Mouse (Mus musculus): ENCODE data around the gene Dgcr2. TPM values are rescaled to one million over a fixed set of nuclear protein-coding genes. Genes with fewer than 3 reads are reported as not detected.

Dgcr2 gene
- polyA plus RNA-seq, 1 experiment = 42.8 TPM

- no peak for TF ChIP-seq POLR2A (IDR thresholded peaks at IDR 0.05; ENCODE audit: insufficient read length, low read depth)
- TF ChIP-seq MYOD1 (IDR thresholded peaks at IDR 0.05; ENCODE audit: control insufficient read depth in 1 of 3, insufficient read length in 2 of 3, low read depth in 2 of 3) = no peak
- no peak for TF ChIP-seq REST (IDR thresholded peaks at IDR 0.05; ENCODE audit: insufficient read depth, insufficient read length)
- TF ChIP-seq TCF3 (IDR thresholded peaks at IDR 0.05; ENCODE audit: insufficient read length, low read depth) = no peak
- no peak for TF ChIP-seq SRF (IDR thresholded peaks at IDR 0.05; ENCODE audit: control insufficient read depth, insufficient read length, low read depth)
- no peak for TF ChIP-seq TCF12 (IDR thresholded peaks at IDR 0.05; ENCODE audit: insufficient read depth, poor library complexity, severe bottlenecking)
- no peak for TF ChIP-seq E2F4 (IDR thresholded peaks at IDR 0.05; ENCODE audit: insufficient read depth)
- no peak for TF ChIP-seq MYOG (IDR thresholded peaks at IDR 0.05; ENCODE audit: control insufficient read depth in 1 of 3, insufficient read depth in 1 of 3, insufficient read length in 2 of 3, low read depth in 2 of 3)
- no peak for TF ChIP-seq POLR2AphosphoS2 (IDR thresholded peaks at IDR 0.05; ENCODE audit: insufficient read length, low read depth)
- no peak for TF ChIP-seq CEBPB (IDR thresholded peaks at IDR 0.05; ENCODE audit: insufficient read depth, poor library complexity, severe bottlenecking)
- TF ChIP-seq USF1 (IDR thresholded peaks at IDR 0.05; ENCODE audit: low read depth) = no peak
- no peak for TF ChIP-seq MAX (IDR thresholded peaks at IDR 0.05; ENCODE audit: low read depth)
- no peaks in the 10 kb centered on the region for H3K27me3 ChIP-seq (ENCODE audit: control insufficient read depth, insufficient read depth, insufficient read length)
Measured at GRCm38 (mm10) chr16:17796519-17796918, 101.8 kb downstream of the Dgcr2 start.

GRCm38 (mm10) chr16:17795643-17796042 is 102.7 kb downstream of the Dgcr2 start:
- no peak for TF ChIP-seq USF1 (IDR thresholded peaks at IDR 0.05; ENCODE audit: low read depth)
- TF ChIP-seq POLR2A (IDR thresholded peaks at IDR 0.05; ENCODE audit: insufficient read length, low read depth) = no peak
- no peak for TF ChIP-seq MYOG (IDR thresholded peaks at IDR 0.05; ENCODE audit: control insufficient read depth in 1 of 3, insufficient read depth in 1 of 3, insufficient read length in 2 of 3, low read depth in 2 of 3)
- no peak for TF ChIP-seq TCF12 (IDR thresholded peaks at IDR 0.05; ENCODE audit: insufficient read depth, poor library complexity, severe bottlenecking)
- TF ChIP-seq POLR2AphosphoS2 (IDR thresholded peaks at IDR 0.05; ENCODE audit: insufficient read length, low read depth) = no peak

More at GRCm38 (mm10) chr16:17796519-17796918, 101.8 kb downstream of the Dgcr2 start:
- H3K4me2 ChIP-seq (ENCODE audit: low read depth) = peak overlapping the region; percentile 46
- H3K79me2 ChIP-seq (ENCODE audit: control insufficient read depth, insufficient read depth) = peaks cover 25% of the 10 kb centered on the region
- no peak overlapping the region for H3ac ChIP-seq (ENCODE audit: control insufficient read depth, insufficient read length)
- H3K4me3 ChIP-seq = peak overlapping the region; percentile 64
- H3K36me3 ChIP-seq (ENCODE audit: control insufficient read depth, insufficient read depth) = no peaks in the 10 kb centered on the region

DNA sequence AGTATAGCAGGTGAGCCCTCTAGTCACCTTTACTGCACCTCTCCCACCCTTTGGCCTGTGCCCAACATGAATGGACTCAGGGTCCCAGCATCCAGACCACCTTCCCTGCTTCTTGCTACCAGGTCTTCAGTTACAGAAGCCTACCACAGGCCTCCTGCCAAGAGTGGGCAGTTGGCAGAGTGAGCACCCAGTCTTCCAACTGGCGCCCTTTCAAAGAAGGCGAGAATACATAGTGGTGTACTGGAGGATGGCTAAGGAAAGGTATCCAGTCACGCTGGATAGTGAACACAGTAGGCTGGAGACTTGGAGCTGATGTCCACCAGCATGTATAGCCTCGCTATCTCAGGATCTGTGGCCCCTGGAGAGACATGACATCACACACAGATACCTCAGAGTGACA is 104.3 kb downstream of the Dgcr2 start:
- no peaks in the 10 kb centered on the region for H3K27me3 ChIP-seq (ENCODE audit: control insufficient read depth, insufficient read depth, insufficient read length)
- peaks cover 8% of the 10 kb centered on the region for H3K36me3 ChIP-seq (ENCODE audit: control insufficient read depth, insufficient read depth)
- no peak for TF ChIP-seq MYOD1 (IDR thresholded peaks at IDR 0.05; ENCODE audit: control insufficient read depth in 1 of 3, insufficient read length in 2 of 3, low read depth in 2 of 3)
- TF ChIP-seq REST (IDR thresholded peaks at IDR 0.05; ENCODE audit: insufficient read depth, insufficient read length) = no peak
- TF ChIP-seq USF1 (IDR thresholded peaks at IDR 0.05; ENCODE audit: low read depth) = no peak
- no peak for TF ChIP-seq POLR2AphosphoS2 (IDR thresholded peaks at IDR 0.05; ENCODE audit: insufficient read length, low read depth)
- TF ChIP-seq E2F4 (IDR thresholded peaks at IDR 0.05; ENCODE audit: insufficient read depth) = no peak
- no peak for TF ChIP-seq TCF3 (IDR thresholded peaks at IDR 0.05; ENCODE audit: insufficient read length, low read depth)
- TF ChIP-seq MAX (IDR thresholded peaks at IDR 0.05; ENCODE audit: low read depth) = no peak
- no peak for TF ChIP-seq CEBPB (IDR thresholded peaks at IDR 0.05; ENCODE audit: insufficient read depth, poor library complexity, severe bottlenecking)
- no peak for TF ChIP-seq MYOG (IDR thresholded peaks at IDR 0.05; ENCODE audit: control insufficient read depth in 1 of 3, insufficient read depth in 1 of 3, insufficient read length in 2 of 3, low read depth in 2 of 3)
- no peak for TF ChIP-seq TCF12 (IDR thresholded peaks at IDR 0.05; ENCODE audit: insufficient read depth, poor library complexity, severe bottlenecking)
- no peak overlapping the region for H3K4me3 ChIP-seq
- peaks cover 5% of the 10 kb centered on the region for H3K79me2 ChIP-seq (ENCODE audit: control insufficient read depth, insufficient read depth)
- no peak overlapping the region for H3ac ChIP-seq (ENCODE audit: control insufficient read depth, insufficient read length)
- no peak overlapping the region for H3K4me2 ChIP-seq (ENCODE audit: low read depth)

More at GRCm38 (mm10) chr16:17795643-17796042, 102.7 kb downstream of the Dgcr2 start:
- H3K4me3 ChIP-seq = no peak overlapping the region
- no peaks in the 10 kb centered on the region for H3K27me3 ChIP-seq (ENCODE audit: control insufficient read depth, insufficient read depth, insufficient read length)
- H3K4me2 ChIP-seq (ENCODE audit: low read depth) = no peak overlapping the region
- H3K79me2 ChIP-seq (ENCODE audit: control insufficient read depth, insufficient read depth) = peaks cover 18% of the 10 kb centered on the region
- peaks cover 7% of the 10 kb centered on the region for H3K36me3 ChIP-seq (ENCODE audit: control insufficient read depth, insufficient read depth)
- H3ac ChIP-seq (ENCODE audit: control insufficient read depth, insufficient read length) = no peak overlapping the region

DNA sequence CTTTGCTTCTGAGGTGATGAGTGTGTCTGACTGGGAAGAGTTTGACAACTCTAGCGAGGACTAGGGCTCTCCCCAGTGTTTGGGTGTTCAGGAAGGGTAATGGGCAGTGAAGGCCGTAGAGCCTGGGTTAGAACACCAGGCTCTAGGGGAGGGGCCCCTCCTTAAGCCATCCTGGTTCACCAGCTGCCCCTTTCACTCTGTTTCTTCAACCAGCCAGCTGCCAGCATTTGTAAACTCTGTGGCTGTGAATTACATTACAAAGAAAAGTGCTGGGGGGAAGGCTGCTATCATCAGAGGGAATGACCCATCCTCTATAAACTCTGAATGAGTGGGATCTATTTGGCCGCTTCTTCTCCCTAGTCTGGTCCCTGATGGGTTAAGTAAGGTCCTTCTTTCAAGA is 105.6 kb downstream of the Dgcr2 start:
- Histone ChIP-seq H3K36me3 (ENCODE audit: control insufficient read depth, insufficient read depth) (peaks cover 20% of the 10 kb centered on the region), H3K4me3 (no peak overlapping the region), H3K27me3 (ENCODE audit: control insufficient read depth, insufficient read depth, insufficient read length) (no peaks in the 10 kb centered on the region), H3K4me2 (ENCODE audit: low read depth) (no peak overlapping the region), H3K79me2 (ENCODE audit: control insufficient read depth, insufficient read depth) (no peaks in the 10 kb centered on the region), H3ac (ENCODE audit: control insufficient read depth, insufficient read length) (no peak overlapping the region)
- TF ChIP-seq CEBPB (IDR thresholded peaks at IDR 0.05; ENCODE audit: insufficient read depth, poor library complexity, severe bottlenecking) (no peak), MYOD1 (IDR thresholded peaks at IDR 0.05; ENCODE audit: control insufficient read depth in 1 of 3, insufficient read length in 2 of 3, low read depth in 2 of 3) (peak; percentile 12 to 71 (median 64)), USF1 (IDR thresholded peaks at IDR 0.05; ENCODE audit: low read depth) (no peak)

Other genes starting within 250 kb of the Dgcr2 start
- gene Med15, start 165.7 kb downstream of the Dgcr2 start, polyA plus RNA-seq (2012; fragmentation: generic; extraction: Trizol) = 42.9 TPM
- gene Klhl22, start 138.9 kb downstream of the Dgcr2 start, polyA plus RNA-seq (2012; fragmentation: generic; extraction: Trizol) = 107 TPM
- 25.9 TPM for gene Scarf2, start 101.3 kb downstream of the Dgcr2 start, polyA plus RNA-seq (2012; fragmentation: generic; extraction: Trizol)
- gene B830017H08Rik, start 65.4 kb downstream of the Dgcr2 start, polyA plus RNA-seq (2012; fragmentation: generic; extraction: Trizol) = 0.02 TPM
- gene Car15, start 60.2 kb downstream of the Dgcr2 start, polyA plus RNA-seq (2012; fragmentation: generic; extraction: Trizol) = 1.2 TPM
- gene Gm20518, start 6.9 kb downstream of the Dgcr2 start, polyA plus RNA-seq (2012; fragmentation: generic; extraction: Trizol) = 0.08 TPM
- gene Tssk1, start 4.3 kb downstream of the Dgcr2 start, polyA plus RNA-seq (2012; fragmentation: generic; extraction: Trizol) = 0.07 TPM
- gene Tssk2, start 75 bp upstream of the Dgcr2 start, polyA plus RNA-seq (2012; fragmentation: generic; extraction: Trizol) = 0.07 TPM
- 17.4 TPM for gene Ess2, start 12.8 kb upstream of the Dgcr2 start, polyA plus RNA-seq (2012; fragmentation: generic; extraction: Trizol)
- gene Gsc2, start 16.5 kb upstream of the Dgcr2 start, polyA plus RNA-seq (2012; fragmentation: generic; extraction: Trizol) = not detected
- gene Slc25a1, start 29.7 kb upstream of the Dgcr2 start, polyA plus RNA-seq (2012; fragmentation: generic; extraction: Trizol) = 72.5 TPM
- gene Vpreb2, start 81.9 kb upstream of the Dgcr2 start, polyA plus RNA-seq (2012; fragmentation: generic; extraction: Trizol) = not detected
- gene Dgcr6, start 154.3 kb upstream of the Dgcr2 start, polyA plus RNA-seq (2012; fragmentation: generic; extraction: Trizol) = 67.2 TPM
- 3.0 TPM for gene Prodh, start 191.6 kb upstream of the Dgcr2 start, polyA plus RNA-seq (2012; fragmentation: generic; extraction: Trizol)
- 0.26 TPM for gene Rtn4r, start 229.1 kb upstream of the Dgcr2 start, polyA plus RNA-seq (2012; fragmentation: generic; extraction: Trizol)